Mouse (Mus musculus) small intestine, adult 2 months (tissue): ENCODE data around the gene Chrna4.

Experiments used
- CTCF ChIP-seq: fragments of 200-500 bp; IDR thresholded peaks from 2 replicates; pipeline ENCODE4 v1.5.1; 2012; ENCODE audit warnings: low read depth, mild to moderate bottlenecking, control low read depth, inconsistent platforms, low read length, moderate library complexity, mixed read lengths; ENCODE audit not compliant: insufficient replicate concordance, insufficient read length; ENCODE audit errors: extremely low read depth
- POLR2A ChIP-seq: fragments of 200-500 bp; IDR thresholded peaks from 2 replicates; pipeline ENCODE4 v1.6.1; 2012; ENCODE audit warnings: low read depth, mild to moderate bottlenecking, control low read depth, inconsistent platforms, low read length, moderate library complexity

DNA sequence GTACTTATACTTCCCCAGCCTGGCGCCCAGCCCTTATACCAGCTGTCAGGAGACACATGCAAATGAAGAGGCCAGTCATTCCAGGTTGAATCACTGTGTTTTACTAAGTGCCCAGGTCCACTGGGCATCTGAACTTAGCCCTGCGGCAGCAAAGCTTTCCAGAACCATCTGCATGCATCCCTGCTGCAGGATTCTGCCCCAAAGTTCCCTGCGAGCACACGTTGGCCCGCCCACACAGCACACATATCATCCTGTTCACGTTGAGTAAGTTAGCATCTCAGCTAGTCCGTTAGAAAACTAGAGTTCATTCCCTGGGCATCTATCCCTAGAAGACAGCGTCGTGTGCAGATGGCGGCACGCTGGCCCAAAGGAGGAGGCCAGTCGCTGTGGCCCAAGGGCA, 32.2 kb upstream of the Chrna4 start:
- TF ChIP-seq CTCF = no peak
- no peak for TF ChIP-seq POLR2A
